Mouse (Mus musculus): ENCODE measurements around the gene Cenpx. TPM values are rescaled to one million over a fixed set of nuclear protein-coding genes. Genes with fewer than 3 reads are reported as not detected.

The Cenpx gene
- total RNA-seq, 1 experiment, result 53.9 TPM

- in situ Hi-C loops (cut with MboI; ENCODE audit: low sequenced_read_pairs in 2 of 2, unreplicated experiment in 2 of 2), result loop anchor here in 1 of 2 experiments (5.0 kb wide), 1 partner anchor 50 kb away; no protein-coding TSS in a partner anchor
- Histone ChIP-seq H3K36me3 (ENCODE audit: control insufficient read depth, insufficient read depth, low read length, poor library complexity, severe bottlenecking) (peaks cover 12% of the 10 kb centered on the region), H3K9ac (ENCODE audit: insufficient read depth, low read depth, low read length, poor library complexity, severe bottlenecking) (peak within 1 kb of the TSS; percentile 77), H3K9me3 (ENCODE audit: control insufficient read depth, insufficient read depth, low read depth, low read length) (no peaks in the 10 kb centered on the region), H3K4me1 (ENCODE audit: control insufficient read depth in 2 of 2, insufficient read depth in 2 of 2, low read length in 2 of 2, poor library complexity in 1 of 2) (peaks cover 3 to 11% of the 10 kb centered on the region in 2 experiments; a peak in 1 of 4 replicates), H3K27ac (ENCODE audit: insufficient read depth, low read depth, low read length, poor library complexity, severe bottlenecking) (no peak within 1 kb of the TSS), H3K4me3 (ENCODE audit: insufficient read depth in 1 of 2, low read depth in 1 of 2, low read length in 2 of 2, poor library complexity in 1 of 2, severe bottlenecking in 1 of 2) (peak within 1 kb of the TSS; percentile 89 to 93)
- DNase-seq (ENCODE audit: low read depth, low spot score), result no peak
- TF ChIP-seq MAFK (IDR thresholded peaks at IDR 0.05; ENCODE audit: insufficient read depth, low read depth, low read length) (no peak), CHD2 (IDR thresholded peaks at IDR 0.05; ENCODE audit: low read depth, low read length) (no peak), ZNF384 (IDR thresholded peaks at IDR 0.05; ENCODE audit: low read depth, low read length) (no peak), ZC3H11A (IDR thresholded peaks at IDR 0.05; ENCODE audit: borderline replicate concordance, low read depth, low read length) (no peak), HCFC1 (IDR thresholded peaks at IDR 0.05; ENCODE audit: borderline replicate concordance, insufficient read depth, low read length) (no peak)
Observed at GRCm38 (mm10) chr11:120727169-120727527, 13.6 kb upstream of the Cenpx start, which contains the start of gene Dcxr. Gene Dcxr (minus strand): TSS chr11:120727281.

- Histone ChIP-seq H3K4me3 (ENCODE audit: insufficient read depth in 1 of 2, low read depth in 1 of 2, low read length in 2 of 2, poor library complexity in 1 of 2, severe bottlenecking in 1 of 2) (peak overlapping the region; percentile 89 to 93), H3K4me1 (ENCODE audit: control insufficient read depth in 2 of 2, insufficient read depth in 2 of 2, low read length in 2 of 2, poor library complexity in 1 of 2) (peaks cover 3 to 12% of the 10 kb centered on the region in 2 experiments; a peak in 1 of 4 replicates), H3K9me3 (ENCODE audit: control insufficient read depth, insufficient read depth, low read depth, low read length) (no peaks in the 10 kb centered on the region), H3K9ac (ENCODE audit: insufficient read depth, low read depth, low read length, poor library complexity, severe bottlenecking) (peak overlapping the region; percentile 77), H3K27ac (ENCODE audit: insufficient read depth, low read depth, low read length, poor library complexity, severe bottlenecking) (no peak overlapping the region), H3K36me3 (ENCODE audit: control insufficient read depth, insufficient read depth, low read length, poor library complexity, severe bottlenecking) (peaks cover 12% of the 10 kb centered on the region)
- TF ChIP-seq HCFC1 (IDR thresholded peaks at IDR 0.05; ENCODE audit: borderline replicate concordance, insufficient read depth, low read length), result no peak
- no peak for TF ChIP-seq CHD2 (IDR thresholded peaks at IDR 0.05; ENCODE audit: low read depth, low read length)
- in situ Hi-C loops (cut with MboI; ENCODE audit: low sequenced_read_pairs in 2 of 2, unreplicated experiment in 2 of 2), result loop anchor here in 1 of 2 experiments (5.0 kb wide), 1 partner anchor 51 kb away; no protein-coding TSS in a partner anchor
- DNase-seq (ENCODE audit: low read depth, low spot score), result no peak
Observed at GRCm38 (mm10) chr11:120726243-120727168, 13.0 kb upstream of the Cenpx start.

- H3K4me3 ChIP-seq (ENCODE audit: insufficient read depth in 1 of 2, low read depth in 1 of 2, low read length in 2 of 2, poor library complexity in 1 of 2, severe bottlenecking in 1 of 2), result no peak overlapping the region
- peak overlapping the region; percentile 10; the same call in 1 of the 2 replicates for H3K27ac ChIP-seq (ENCODE audit: insufficient read depth, low read depth, low read length, poor library complexity, severe bottlenecking)
- peaks cover 18% of the 10 kb centered on the region for H3K36me3 ChIP-seq (ENCODE audit: control insufficient read depth, insufficient read depth, low read length, poor library complexity, severe bottlenecking)
- in situ Hi-C loops (cut with MboI; ENCODE audit: low sequenced_read_pairs in 2 of 2, unreplicated experiment in 2 of 2), result no loop called here
- H3K9ac ChIP-seq (ENCODE audit: insufficient read depth, low read depth, low read length, poor library complexity, severe bottlenecking), result no peak overlapping the region
- H3K9me3 ChIP-seq (ENCODE audit: control insufficient read depth, insufficient read depth, low read depth, low read length), result no peaks in the 10 kb centered on the region
- H3K4me1 ChIP-seq (ENCODE audit: control insufficient read depth in 2 of 2, insufficient read depth in 2 of 2, low read length in 2 of 2, poor library complexity in 1 of 2), result peaks cover 0 to 7% of the 10 kb centered on the region in 2 experiments; a peak in 2 of 4 replicates
- TF ChIP-seq ZNF384 (IDR thresholded peaks at IDR 0.05; ENCODE audit: low read depth, low read length) (no peak), ZC3H11A (IDR thresholded peaks at IDR 0.05; ENCODE audit: borderline replicate concordance, low read depth, low read length) (no peak), HCFC1 (IDR thresholded peaks at IDR 0.05; ENCODE audit: borderline replicate concordance, insufficient read depth, low read length) (no peak), CHD2 (IDR thresholded peaks at IDR 0.05; ENCODE audit: low read depth, low read length) (no peak), MAFK (IDR thresholded peaks at IDR 0.05; ENCODE audit: insufficient read depth, low read depth, low read length) (no peak)
- DNase-seq (ENCODE audit: low read depth, low spot score), result no peak
Observed at GRCm38 (mm10) chr11:120723509-120723908, 10.0 kb upstream of the Cenpx start.

- Histone ChIP-seq H3K4me1 (ENCODE audit: control insufficient read depth in 2 of 2, insufficient read depth in 2 of 2, low read length in 2 of 2, poor library complexity in 1 of 2) (peaks cover 0 to 6% of the 10 kb centered on the region in 2 experiments; a peak in 2 of 4 replicates), H3K9me3 (ENCODE audit: control insufficient read depth, insufficient read depth, low read depth, low read length) (no peaks in the 10 kb centered on the region), H3K36me3 (ENCODE audit: control insufficient read depth, insufficient read depth, low read length, poor library complexity, severe bottlenecking) (peaks cover 22% of the 10 kb centered on the region), H3K4me3 (ENCODE audit: insufficient read depth in 1 of 2, low read depth in 1 of 2, low read length in 2 of 2, poor library complexity in 1 of 2, severe bottlenecking in 1 of 2) (no peak overlapping the region), H3K27ac (ENCODE audit: insufficient read depth, low read depth, low read length, poor library complexity, severe bottlenecking) (no peak overlapping the region), H3K9ac (ENCODE audit: insufficient read depth, low read depth, low read length, poor library complexity, severe bottlenecking) (no peak overlapping the region)
- no peak for DNase-seq (ENCODE audit: low read depth, low spot score)
- TF ChIP-seq ZNF384 (IDR thresholded peaks at IDR 0.05; ENCODE audit: low read depth, low read length) (no peak), CHD2 (IDR thresholded peaks at IDR 0.05; ENCODE audit: low read depth, low read length) (no peak), HCFC1 (IDR thresholded peaks at IDR 0.05; ENCODE audit: borderline replicate concordance, insufficient read depth, low read length) (no peak), ZC3H11A (IDR thresholded peaks at IDR 0.05; ENCODE audit: borderline replicate concordance, low read depth, low read length) (no peak), MAFK (IDR thresholded peaks at IDR 0.05; ENCODE audit: insufficient read depth, low read depth, low read length) (no peak)
- in situ Hi-C loops (cut with MboI; ENCODE audit: low sequenced_read_pairs in 2 of 2, unreplicated experiment in 2 of 2), result no loop called here
Observed at GRCm38 (mm10) chr11:120722761-120723382, 9.3 kb upstream of the Cenpx start.
